Mouse (Mus musculus) liver, postnatal 0 days (tissue): ENCODE data around the gene Fgd6.

Experiments used
- CTCF ChIP-seq: sonication (generic); IDR thresholded peaks from 2 replicates; pipeline ENCODE4 v1.5.1; 2016; ENCODE audit warnings: antibody characterized with exemption, low read depth
- EP300 ChIP-seq: IDR thresholded peaks from 2 replicates; pipeline ENCODE4 v1.6.1; 2016; ENCODE audit warnings: antibody characterized with exemption, low read depth, mild to moderate bottlenecking

- TF ChIP-seq CTCF: no peak
- no peak for TF ChIP-seq EP300
Observed at GRCm38 (mm10) chr10:94086315-94086714, 50.5 kb downstream of the Fgd6 start.
